Mouse (Mus musculus) forebrain, embryonic 15.5 days (tissue): ENCODE data around the gene Lnpep. TPM values are rescaled to one million over a fixed set of nuclear protein-coding genes. Genes with fewer than 3 reads are reported as not detected.

ENCODE experiments used
- ATAC-seq: fragments of 200-750 bp; cut with Nextera tagmentation; replicated peaks from 2 replicates; pipeline ENCODE4 v1.8.0; 2017; ENCODE audit warnings: mild to moderate bottlenecking, moderate TSS enrichment, moderate library complexity
- H3K27ac ChIP-seq: fragments of 300-500 bp; sonication (generic); replicated peaks from 2 replicates; pipeline ENCODE4 v1.5.1; 2015; ENCODE audit warnings: mild to moderate bottlenecking, inconsistent platforms
- H3K27me3 ChIP-seq: fragments of 300-500 bp; sonication (generic); 2 replicates; pipeline ENCODE4 v1.6.1; 2015; ENCODE audit warnings: inconsistent platforms
- H3K36me3 ChIP-seq: fragments of 300-500 bp; sonication (generic); 2 replicates; pipeline ENCODE4 v1.6.1; 2015; ENCODE audit warnings: mild to moderate bottlenecking, inconsistent platforms
- H3K4me1 ChIP-seq: fragments of 300-500 bp; sonication (generic); 2 replicates; pipeline ENCODE4 v1.6.1; 2015; ENCODE audit warnings: inconsistent platforms
- H3K4me2 ChIP-seq: fragments of 300-500 bp; sonication (generic); replicated peaks from 2 replicates; pipeline ENCODE4 v1.6.1; 2015; ENCODE audit warnings: mild to moderate bottlenecking, inconsistent platforms
- H3K4me3 ChIP-seq: fragments of 300-500 bp; sonication (generic); 2 replicates; pipeline ENCODE4 v1.5.1; 2015; ENCODE audit warnings: mild to moderate bottlenecking, inconsistent platforms
- H3K9ac ChIP-seq: fragments of 300-500 bp; sonication (generic); replicated peaks from 2 replicates; pipeline ENCODE4 v1.6.1; 2015; ENCODE audit warnings: mild to moderate bottlenecking, inconsistent platforms
- H3K9me3 ChIP-seq: fragments of 300-500 bp; sonication (generic); 2 replicates; pipeline ENCODE4 v1.6.1; 2016; ENCODE audit warnings: inconsistent platforms
- WGBS: fragments of 180-500 bp; shearing (Covaris S2); methylation state at CpG from one replicate; pipeline ENCODE4 v1.1.7; 2015; ENCODE audit warnings: mixed read lengths; 5-methylcytosine and 5-hydroxymethylcytosine counted together
- polyA plus RNA-seq: library from polyadenylated mRNA; unstranded; fragments of >200 nt; fragmentation: Nextera tagmentation; extraction: Ambion mirVana; gene quantifications from 2 replicates; pipeline ENCODE4 v1.2.1, GENCODE M21; 2015

The Lnpep gene
- polyA plus RNA-seq, 1 experiment from 2014 or later: 9.6 TPM

- Histone ChIP-seq H3K4me3 (peak overlapping the region; percentile 97), H3K36me3 (no peaks in the 10 kb centered on the region), H3K9ac (peak overlapping the region; percentile 97), H3K27ac (peak overlapping the region; percentile 100), H3K27me3 (no peaks in the 10 kb centered on the region), H3K4me1 (peaks cover 31% of the 10 kb centered on the region), H3K4me2 (peak overlapping the region; percentile 67), H3K9me3 (no peaks in the 10 kb centered on the region)
- 22% methylated on average over 7 of the region's 7 CpGs for WGBS
- ATAC-seq: no peak
Measured at GRCm38 (mm10) chr17:17625887-17626679, 1.2 kb upstream of the Lnpep start.

GRCm38 (mm10) chr17:17624421-17624956 lies 361 bp downstream of the Lnpep start:
- no peaks in the 10 kb centered on the region for H3K27me3 ChIP-seq
- H3K4me3 ChIP-seq: peak overlapping the region; percentile 97
- ATAC-seq: peak; percentile 97
- H3K36me3 ChIP-seq: no peaks in the 10 kb centered on the region
- H3K9ac ChIP-seq: peak overlapping the region; percentile 97
- peak overlapping the region; percentile 100 for H3K27ac ChIP-seq
- H3K9me3 ChIP-seq: no peaks in the 10 kb centered on the region
- WGBS: under 1% methylated on average over 51 of the region's 51 CpGs
- H3K4me1 ChIP-seq: peaks cover 31% of the 10 kb centered on the region
- peak overlapping the region; percentile 67 for H3K4me2 ChIP-seq

GRCm38 (mm10) chr17:17623890-17624420 lies 895 bp downstream of the Lnpep start:
- Histone ChIP-seq H3K36me3 (no peaks in the 10 kb centered on the region), H3K4me3 (peak overlapping the region; percentile 97), H3K9me3 (no peaks in the 10 kb centered on the region), H3K4me2 (peak overlapping the region; percentile 67), H3K9ac (peak overlapping the region; percentile 97), H3K27ac (peak overlapping the region; percentile 100), H3K27me3 (no peaks in the 10 kb centered on the region), H3K4me1 (peaks cover 31% of the 10 kb centered on the region)
- WGBS: 1% methylated on average over 41 of the region's 42 CpGs
- ATAC-seq: peak; percentile 7; the same call in 1 of the 2 replicates

- no peaks in the 10 kb centered on the region for H3K27me3 ChIP-seq
- peak overlapping the region; percentile 97 for H3K4me3 ChIP-seq
- no peaks in the 10 kb centered on the region for H3K9me3 ChIP-seq
- H3K9ac ChIP-seq: peak overlapping the region; percentile 97
- H3K27ac ChIP-seq: peak overlapping the region; percentile 100
- 2% methylated on average over 7 of the region's 7 CpGs for WGBS
- peaks cover 32% of the 10 kb centered on the region for H3K4me1 ChIP-seq
- no peaks in the 10 kb centered on the region for H3K36me3 ChIP-seq
- ATAC-seq: no peak
- H3K4me2 ChIP-seq: peak overlapping the region; percentile 67
Measured at GRCm38 (mm10) chr17:17623221-17623889, 1.5 kb downstream of the Lnpep start.

GRCm38 (mm10) chr17:17622576-17622975 lies 2.3 kb downstream of the Lnpep start:
- peak overlapping the region; percentile 67; the same call in 1 of the 2 replicates for H3K4me2 ChIP-seq
- H3K9me3 ChIP-seq: no peaks in the 10 kb centered on the region
- H3K4me3 ChIP-seq: no peak overlapping the region
- H3K27me3 ChIP-seq: no peaks in the 10 kb centered on the region
- H3K36me3 ChIP-seq: no peaks in the 10 kb centered on the region
- H3K9ac ChIP-seq: no peak overlapping the region
- no peak for ATAC-seq
- H3K27ac ChIP-seq: no peak overlapping the region
- 96% methylated on average over 1 of the region's 1 CpGs for WGBS
- H3K4me1 ChIP-seq: peaks cover 34% of the 10 kb centered on the region

GRCm38 (mm10) chr17:17621586-17621985 lies 3.3 kb downstream of the Lnpep start:
- ATAC-seq: no peak
- peaks cover 34% of the 10 kb centered on the region for H3K4me1 ChIP-seq
- H3K9me3 ChIP-seq: no peaks in the 10 kb centered on the region
- H3K27me3 ChIP-seq: no peaks in the 10 kb centered on the region
- no peak overlapping the region for H3K4me3 ChIP-seq
- WGBS: 81% methylated on average over 3 of the region's 3 CpGs
- H3K9ac ChIP-seq: no peak overlapping the region
- no peaks in the 10 kb centered on the region for H3K36me3 ChIP-seq
- H3K4me2 ChIP-seq: no peak overlapping the region
- H3K27ac ChIP-seq: no peak overlapping the region

GRCm38 (mm10) chr17:17618463-17618862 lies 6.4 kb downstream of the Lnpep start:
- Histone ChIP-seq H3K36me3 (no peaks in the 10 kb centered on the region), H3K27me3 (no peaks in the 10 kb centered on the region), H3K4me2 (no peak overlapping the region), H3K27ac (no peak overlapping the region), H3K9me3 (no peaks in the 10 kb centered on the region), H3K9ac (no peak overlapping the region), H3K4me3 (no peak overlapping the region), H3K4me1 (peaks cover 24% of the 10 kb centered on the region)
- ATAC-seq: no peak
- WGBS: 45% methylated on average over 1 of the region's 1 CpGs

- H3K4me2 ChIP-seq: no peak overlapping the region
- no peak overlapping the region for H3K27ac ChIP-seq
- no peak overlapping the region for H3K9ac ChIP-seq
- no peaks in the 10 kb centered on the region for H3K27me3 ChIP-seq
- H3K9me3 ChIP-seq: no peaks in the 10 kb centered on the region
- WGBS: 90% methylated on average over 4 of the region's 4 CpGs
- no peaks in the 10 kb centered on the region for H3K36me3 ChIP-seq
- H3K4me1 ChIP-seq: peaks cover 17% of the 10 kb centered on the region
- ATAC-seq: no peak
- no peak overlapping the region for H3K4me3 ChIP-seq
Measured at GRCm38 (mm10) chr17:17617440-17618204, 7.2 kb downstream of the Lnpep start.

GRCm38 (mm10) chr17:17612336-17612735 lies 12.5 kb downstream of the Lnpep start:
- Histone ChIP-seq H3K4me3 (no peak overlapping the region), H3K27ac (no peak overlapping the region), H3K27me3 (no peaks in the 10 kb centered on the region), H3K4me2 (no peak overlapping the region), H3K9ac (no peak overlapping the region), H3K36me3 (no peaks in the 10 kb centered on the region), H3K4me1 (peaks cover 15% of the 10 kb centered on the region), H3K9me3 (no peaks in the 10 kb centered on the region)
- 78% methylated on average over 2 of the region's 2 CpGs for whole genome bisulfite sequencing
- no peak for ATAC-seq

GRCm38 (mm10) chr17:17609523-17609922 lies 15.3 kb downstream of the Lnpep start:
- H3K36me3 ChIP-seq: no peaks in the 10 kb centered on the region

GRCm38 (mm10) chr17:17608416-17608988 lies 16.3 kb downstream of the Lnpep start:
- peak; percentile 38; the same call in 1 of the 2 replicates for ATAC-seq
- WGBS: 21% methylated on average over 5 of the region's 5 CpGs
- H3K4me2 ChIP-seq: no peak overlapping the region

More at GRCm38 (mm10) chr17:17609523-17609922, 15.3 kb downstream of the Lnpep start:
- Histone ChIP-seq H3K9ac (no peak overlapping the region), H3K4me2 (no peak overlapping the region), H3K4me1 (peaks cover 15% of the 10 kb centered on the region), H3K27me3 (no peaks in the 10 kb centered on the region), H3K4me3 (no peak overlapping the region), H3K27ac (no peak overlapping the region), H3K9me3 (no peaks in the 10 kb centered on the region)
- WGBS: 55% methylated on average over 3 of the region's 3 CpGs
- ATAC-seq: no peak

More at GRCm38 (mm10) chr17:17608416-17608988, 16.3 kb downstream of the Lnpep start:
- no peak overlapping the region for H3K4me3 ChIP-seq
- H3K27me3 ChIP-seq: no peaks in the 10 kb centered on the region
- H3K27ac ChIP-seq: peak overlapping the region; percentile 48; the same call in 1 of the 2 replicates
- peaks cover 17% of the 10 kb centered on the region for H3K4me1 ChIP-seq
- no peaks in the 10 kb centered on the region for H3K9me3 ChIP-seq
- no peak overlapping the region for H3K9ac ChIP-seq
- no peaks in the 10 kb centered on the region for H3K36me3 ChIP-seq
